Mouse (Mus musculus) lung, adult 2 months (tissue): ENCODE data around the gene Sun2. TPM values are rescaled to one million over a fixed set of nuclear protein-coding genes. Genes with fewer than 3 reads are reported as not detected.
A peak's percentile ranks its signal among the peaks of the same experiment; 100 is the strongest.

Experiments used
- DNase-seq: peaks from one replicate; pipeline ENCODE4 v3.0.0; 2022
- H3K4me1 ChIP-seq: fragments of 200-500 bp; 2 replicates; pipeline ENCODE4 v1.6.1; 2011; ENCODE audit warnings: low read length; ENCODE audit not compliant: control insufficient read depth, insufficient read depth
- H3K4me3 ChIP-seq: fragments of 200-500 bp; replicated peaks from 2 replicates; pipeline ENCODE3; 2011; ENCODE audit warnings: low read depth, mild to moderate bottlenecking, control low read depth, low read length; ENCODE audit errors: extremely low read depth
- CTCF ChIP-seq: fragments of 200-500 bp; IDR thresholded peaks from 2 replicates; pipeline ENCODE4 v1.5.1; 2011; ENCODE audit warnings: mild to moderate bottlenecking, low read length, control low read depth; ENCODE audit not compliant: insufficient read depth
- POLR2A ChIP-seq: fragments of 200-500 bp; IDR thresholded peaks from 2 replicates; pipeline ENCODE4 v1.6.1; 2011; ENCODE audit warnings: low read depth, mild to moderate bottlenecking, control low read depth, low read length, borderline replicate concordance; ENCODE audit errors: extremely low read depth
- WGBS: fragments of 180-500 bp; shearing (Covaris S2); methylation state at CpG from one replicate; pipeline ENCODE4 v1.1.7; 2018; 5-methylcytosine and 5-hydroxymethylcytosine counted together
- polyA plus RNA-seq: library from polyadenylated mRNA; depleted of rRNA; stranded (reverse); fragments of >200 nt; gene quantifications from 2 replicates; pipeline ENCODE4 v1.2.3, GENCODE M21; 2012

Sun2 gene
- polyA plus RNA-seq, 1 experiment, result 88.6 TPM

GRCm38 (mm10) chr15:79757118-79757517 is 14.8 kb upstream of the Sun2 start:
- WGBS, result 87% methylated on average over 3 of the region's 3 CpGs
- TF ChIP-seq POLR2A (no peak), CTCF (no peak)
- Histone ChIP-seq H3K4me1 (no peaks in the 10 kb centered on the region), H3K4me3 (no peak overlapping the region)
- DNase-seq, result no peak

DNA sequence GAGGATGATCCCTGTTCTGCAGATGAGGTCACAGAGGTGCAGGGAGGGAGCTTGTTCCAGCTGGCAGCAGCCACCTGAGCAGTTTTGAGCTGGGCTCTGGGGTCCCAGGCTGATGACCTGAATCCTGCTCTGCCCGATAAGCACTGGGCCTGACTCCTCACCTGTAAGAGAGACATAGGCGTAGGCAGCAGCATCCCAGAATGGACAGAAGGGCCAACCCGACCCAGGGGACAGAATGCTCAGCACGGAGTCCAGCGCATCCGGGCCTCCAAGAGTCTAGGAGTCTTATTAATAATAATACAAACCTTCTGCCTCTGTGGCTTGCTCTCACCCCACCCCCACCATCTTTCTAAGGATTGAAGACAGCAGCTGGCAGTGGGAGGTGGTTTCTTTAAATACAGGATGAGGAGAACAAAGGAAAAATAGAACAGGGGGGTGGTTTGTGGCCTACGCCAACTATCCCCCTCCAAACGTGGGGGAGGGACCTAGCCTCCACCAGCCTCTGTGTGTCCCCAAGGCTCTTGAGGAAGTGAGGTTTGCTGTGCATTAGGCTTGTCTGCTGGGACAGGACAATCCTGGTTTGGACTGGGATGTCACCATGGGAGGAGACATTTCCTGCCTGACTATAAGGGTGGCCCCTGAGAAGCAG is 13.8 kb upstream of the Sun2 start:
- TF ChIP-seq CTCF (no peak), POLR2A (no peak)
- DNase-seq, result no peak
- 58% methylated on average over 8 of the region's 8 CpGs for WGBS
- no peak overlapping the region for H3K4me3 ChIP-seq
- no peaks in the 10 kb centered on the region for H3K4me1 ChIP-seq

DNA sequence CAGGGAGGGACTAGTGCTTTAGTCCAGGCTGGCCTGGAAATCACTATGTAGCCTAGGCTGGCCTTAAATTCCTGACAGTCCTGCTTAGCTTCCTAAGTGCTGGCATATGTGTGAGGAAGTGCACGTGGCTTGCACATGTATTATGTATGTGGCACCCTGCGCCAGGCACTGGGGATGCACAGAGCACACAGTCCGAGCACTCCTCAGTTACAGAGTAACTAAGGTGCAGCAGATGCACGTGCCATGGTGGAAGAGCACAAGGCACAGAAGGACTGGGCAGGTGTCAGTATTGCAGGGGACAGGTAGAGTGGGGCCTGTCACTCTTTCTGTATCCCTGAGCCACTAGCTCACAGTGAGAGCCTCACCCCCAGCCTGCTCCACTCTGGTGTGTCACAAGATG is 12.8 kb upstream of the Sun2 start:
- TF ChIP-seq POLR2A (no peak), CTCF (no peak)
- 89% methylated on average over 4 of the region's 4 CpGs for WGBS
- DNase-seq, result no peak

GRCm38 (mm10) chr15:79753873-79754272 is 11.5 kb upstream of the Sun2 start:
- 64% methylated on average over 4 of the region's 4 CpGs for WGBS
- Histone ChIP-seq H3K4me3 (no peak overlapping the region), H3K4me1 (no peaks in the 10 kb centered on the region)
- TF ChIP-seq CTCF (no peak), POLR2A (no peak)
- DNase-seq, result no peak

More for the DNA sequence above, 12.8 kb upstream of the Sun2 start:
- Histone ChIP-seq H3K4me3 (no peak overlapping the region), H3K4me1 (no peaks in the 10 kb centered on the region)

- TF ChIP-seq POLR2A (no peak), CTCF (no peak)
- WGBS, result 91% methylated on average over 3 of the region's 3 CpGs
- no peaks in the 10 kb centered on the region for H3K4me1 ChIP-seq
- DNase-seq, result no peak
- no peak overlapping the region for H3K4me3 ChIP-seq
Observed at GRCm38 (mm10) chr15:79753420-79753752, 11.1 kb upstream of the Sun2 start.

DNA sequence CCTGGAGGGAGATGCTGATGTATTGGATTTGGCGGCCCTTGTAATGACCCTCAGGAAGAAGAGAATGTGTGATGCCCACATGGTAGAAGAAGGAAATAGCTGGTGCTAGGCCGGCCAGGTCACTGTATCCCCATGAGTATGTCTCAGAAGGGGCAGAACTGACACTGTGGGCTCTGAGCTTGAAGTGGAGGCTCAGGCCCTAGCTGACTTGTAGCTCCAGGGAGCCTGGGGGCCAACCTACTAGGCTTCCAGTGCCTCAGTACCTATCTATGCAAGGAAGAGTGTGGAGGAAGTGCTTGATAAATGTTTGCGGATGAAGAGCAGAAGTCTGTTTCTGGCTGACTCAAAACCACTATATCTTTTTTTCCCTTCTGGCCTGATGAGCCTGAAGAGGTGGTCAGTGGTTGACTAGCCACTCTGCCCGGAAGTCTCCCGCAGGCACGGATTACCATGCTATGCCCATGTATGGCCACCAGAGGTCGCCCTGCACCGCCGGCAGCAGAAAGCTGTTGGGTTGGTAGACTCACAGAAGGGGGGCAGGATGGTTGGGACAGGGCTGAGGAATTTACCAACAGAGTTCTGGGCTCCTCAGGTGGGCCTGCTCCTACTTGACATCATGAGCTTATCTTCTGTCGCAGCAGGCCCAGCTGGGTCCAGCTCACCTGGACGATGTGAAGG is 10.5 kb upstream of the Sun2 start:
- no peaks in the 10 kb centered on the region for H3K4me1 ChIP-seq

DNA sequence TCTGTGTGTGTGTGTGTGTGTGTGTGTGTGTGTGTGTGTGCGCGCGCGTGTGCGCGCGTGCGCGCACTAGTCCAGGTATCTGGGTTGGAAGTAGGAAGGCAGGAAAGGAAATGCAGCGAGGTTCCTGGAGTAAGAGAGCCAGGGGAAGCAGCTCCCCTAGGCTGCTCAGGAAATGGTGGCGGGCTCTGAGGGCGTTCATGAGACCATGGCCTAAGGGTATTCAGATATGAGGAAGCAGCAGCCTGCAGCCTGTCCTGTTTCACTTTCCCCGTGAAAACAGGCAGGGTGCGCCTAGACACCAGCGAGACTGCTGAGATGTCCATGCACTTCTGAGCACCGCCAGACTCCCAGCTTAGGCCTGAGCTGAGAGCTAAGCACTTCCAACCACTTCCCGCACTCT is 9.4 kb upstream of the Sun2 start:
- H3K4me1 ChIP-seq, result no peaks in the 10 kb centered on the region
- 76% methylated on average over 17 of the region's 17 CpGs for WGBS
- TF ChIP-seq CTCF, result no peak
- no peak for TF ChIP-seq POLR2A
- no peak for DNase-seq
- H3K4me3 ChIP-seq, result no peak overlapping the region

More for the DNA sequence above, 10.5 kb upstream of the Sun2 start:
- 22% methylated on average over 11 of the region's 11 CpGs for WGBS
- H3K4me3 ChIP-seq, result no peak overlapping the region
- peak; percentile 69 for DNase-seq
- TF ChIP-seq POLR2A (no peak), CTCF (peak; percentile 83)

GRCm38 (mm10) chr15:79750266-79750665 is 7.9 kb upstream of the Sun2 start:
- Histone ChIP-seq H3K4me1 (no peaks in the 10 kb centered on the region), H3K4me3 (no peak overlapping the region)
- TF ChIP-seq CTCF, result no peak
- TF ChIP-seq POLR2A, result no peak
- 75% methylated on average over 8 of the region's 8 CpGs for WGBS
- no peak for DNase-seq

DNA sequence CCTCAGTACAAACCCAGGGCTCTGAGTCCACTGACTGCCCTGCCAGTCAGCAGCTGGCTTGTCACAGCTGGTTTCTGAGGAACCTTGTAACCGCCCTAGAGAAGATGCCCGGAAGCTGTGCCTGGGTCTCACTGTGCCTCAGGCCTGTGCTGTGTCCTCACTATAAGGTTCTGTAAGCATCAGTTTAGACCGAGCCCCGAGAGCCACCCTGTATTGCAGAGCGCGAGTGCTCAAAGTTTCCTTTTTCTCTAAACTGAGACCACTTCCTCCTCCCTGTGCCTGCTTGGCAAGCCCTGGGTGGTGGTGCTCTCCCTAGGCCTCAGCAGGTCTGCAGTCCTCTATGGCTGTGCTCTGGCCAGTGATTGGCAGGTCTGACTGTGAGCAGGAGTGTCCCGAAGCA is 6.8 kb upstream of the Sun2 start:
- H3K4me1 ChIP-seq, result no peaks in the 10 kb centered on the region
- TF ChIP-seq CTCF (no peak), POLR2A (no peak)
- no peak for DNase-seq
- 84% methylated on average over 7 of the region's 7 CpGs for WGBS
- H3K4me3 ChIP-seq, result no peak overlapping the region

- Histone ChIP-seq H3K4me1 (no peaks in the 10 kb centered on the region), H3K4me3 (no peak overlapping the region)
- DNase-seq, result no peak
- WGBS, result 85% methylated on average over 11 of the region's 11 CpGs
- TF ChIP-seq POLR2A (no peak), CTCF (peak; percentile 36; the same call in 1 of the 2 replicates)
Observed at GRCm38 (mm10) chr15:79747998-79748397, 5.7 kb upstream of the Sun2 start.
